Mouse (Mus musculus): ENCODE measurements at regions not wholly inside any gene's neighbourhood (a gene's known extent, or its start where the extent isn't known, plus 50 kb on each side); places are given as distances from the start of the nearest gene placed in this dataset.

DNA sequence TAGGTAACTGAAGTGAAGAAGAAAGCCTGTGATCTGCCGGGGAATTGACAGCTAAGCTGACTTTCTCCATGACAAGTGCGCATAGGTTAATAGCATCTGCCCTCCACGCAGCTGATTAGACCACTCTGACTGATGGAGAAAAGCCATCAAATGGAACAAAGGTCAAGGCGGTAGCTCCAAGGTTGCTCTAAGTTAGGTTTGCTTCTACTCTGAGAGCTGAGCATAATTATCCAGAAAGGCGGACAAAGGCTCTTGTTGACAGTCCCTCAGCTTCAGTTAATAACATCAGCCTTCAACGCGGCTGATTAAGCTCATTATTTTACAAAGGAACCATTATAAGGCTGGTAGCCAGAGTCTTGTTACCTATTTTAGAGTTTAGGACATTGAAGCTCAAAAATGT lies 54.0 kb upstream of the Enpep start:
- DNase-seq (ENCODE audit: low read depth), result no peak

DNA sequence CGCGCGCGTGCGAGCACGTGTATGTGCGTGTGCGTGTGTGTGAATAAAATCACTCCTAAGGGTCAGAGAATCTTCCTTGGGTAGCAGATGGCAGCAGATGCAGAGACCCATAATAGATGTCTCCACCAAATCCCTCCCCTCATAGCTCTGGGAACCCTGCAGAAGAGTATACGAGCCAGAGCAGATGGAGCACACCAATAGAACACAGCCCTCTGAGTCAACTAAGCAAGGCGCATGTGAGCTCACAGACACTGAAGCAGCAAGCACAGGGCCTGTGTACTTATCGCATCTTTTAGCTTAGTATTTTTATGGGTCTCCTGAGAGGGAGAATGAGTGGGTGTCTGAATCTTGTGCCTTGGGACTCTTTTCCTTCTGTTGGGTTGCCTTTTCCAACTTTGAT lies 58.0 kb upstream of the Enpep start:
- no peak for DNase-seq (ENCODE audit: low read depth)

DNA sequence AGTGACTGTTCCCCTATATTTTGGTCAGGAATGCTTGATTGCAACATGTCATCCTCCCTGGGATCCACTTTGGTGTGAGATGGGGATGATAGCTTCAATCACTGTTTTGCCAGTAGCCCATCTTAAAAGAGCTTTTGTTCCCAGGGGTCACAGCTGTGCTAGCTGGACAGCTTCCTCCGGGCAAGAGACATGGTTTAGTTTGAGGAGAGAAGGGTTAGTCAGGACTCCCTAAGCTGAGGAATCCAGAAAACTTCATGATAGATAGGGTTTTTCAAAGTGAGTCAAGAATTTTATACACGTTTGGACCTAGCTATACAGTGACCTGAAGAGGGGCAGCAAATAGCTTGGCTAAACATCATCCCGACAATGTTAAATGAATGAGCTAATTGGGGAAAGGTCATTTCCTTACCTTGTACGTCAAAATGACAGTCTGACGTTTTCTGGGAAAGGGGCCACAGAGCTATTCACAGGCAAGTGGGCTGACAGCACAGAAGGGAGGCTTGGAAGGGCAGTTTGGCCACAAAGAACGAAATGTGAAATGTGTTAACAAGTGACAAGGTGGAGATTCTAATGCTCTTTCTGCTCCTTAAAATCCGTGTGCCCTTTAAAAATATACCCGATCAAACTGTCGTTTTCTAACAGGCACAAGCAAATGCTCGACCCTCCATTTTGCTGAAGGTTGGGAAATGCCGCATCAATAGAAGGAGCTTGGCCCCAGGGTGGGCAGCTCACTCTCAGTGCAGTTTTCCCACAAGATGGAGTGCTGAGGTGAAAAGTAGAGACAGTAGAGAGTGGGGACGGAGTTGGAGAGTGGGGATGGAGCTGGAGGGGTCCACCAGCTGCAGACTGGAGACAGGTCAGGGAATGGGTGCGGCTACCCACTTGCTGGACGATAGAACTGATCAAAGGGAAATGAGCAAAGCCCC lies 59.6 kb upstream of the Enpep start:
- DNase-seq (ENCODE audit: low read depth), result no peak

DNA sequence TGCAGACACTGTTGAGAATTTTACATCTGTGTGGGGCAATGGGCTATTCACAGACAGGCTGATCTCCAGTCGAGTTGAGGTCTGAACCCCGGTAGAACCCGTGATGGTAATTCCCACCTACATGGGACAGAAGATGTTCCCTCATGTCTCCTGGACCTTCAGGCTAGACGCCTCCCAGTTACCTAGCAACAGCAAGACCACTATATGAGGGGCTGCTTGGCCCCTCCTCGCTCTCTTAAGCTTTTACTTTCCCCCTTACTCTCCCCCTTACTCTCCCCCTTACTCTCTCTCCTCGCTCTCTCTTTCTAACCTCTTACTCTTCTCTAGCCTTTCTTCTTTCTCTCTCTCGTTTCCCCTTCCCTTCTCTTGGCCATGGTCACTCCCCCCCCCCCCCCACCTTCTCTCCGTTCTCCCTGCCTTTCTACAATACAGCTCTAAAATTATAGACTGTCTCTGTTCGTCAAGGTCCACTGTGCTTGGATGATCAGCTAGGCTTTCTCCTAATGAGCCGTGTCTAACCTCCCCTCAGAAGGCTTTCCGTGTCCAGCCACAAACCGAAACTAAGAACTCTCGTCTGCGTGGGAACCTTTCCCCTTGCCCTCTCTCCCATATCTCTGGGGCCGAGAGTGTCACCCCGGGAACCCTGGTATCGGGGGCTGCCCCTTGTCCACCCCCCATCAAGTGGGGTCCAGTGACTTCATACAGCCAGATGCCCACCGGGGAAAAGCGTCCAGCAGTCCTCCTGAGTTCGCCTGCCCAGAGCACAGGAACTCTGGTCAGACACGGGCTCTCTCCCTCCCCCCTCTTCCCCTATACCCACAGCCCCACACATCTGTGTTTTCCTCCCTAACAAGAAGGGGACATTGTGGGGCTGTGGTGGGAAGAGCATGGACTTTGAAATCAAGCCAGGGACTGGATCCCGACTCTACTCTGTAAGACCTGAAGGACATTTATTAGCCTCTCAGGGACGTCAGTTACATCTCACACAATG lies 60.6 kb upstream of the Enpep start:
- DNase-seq (ENCODE audit: low read depth), result no peak

DNA sequence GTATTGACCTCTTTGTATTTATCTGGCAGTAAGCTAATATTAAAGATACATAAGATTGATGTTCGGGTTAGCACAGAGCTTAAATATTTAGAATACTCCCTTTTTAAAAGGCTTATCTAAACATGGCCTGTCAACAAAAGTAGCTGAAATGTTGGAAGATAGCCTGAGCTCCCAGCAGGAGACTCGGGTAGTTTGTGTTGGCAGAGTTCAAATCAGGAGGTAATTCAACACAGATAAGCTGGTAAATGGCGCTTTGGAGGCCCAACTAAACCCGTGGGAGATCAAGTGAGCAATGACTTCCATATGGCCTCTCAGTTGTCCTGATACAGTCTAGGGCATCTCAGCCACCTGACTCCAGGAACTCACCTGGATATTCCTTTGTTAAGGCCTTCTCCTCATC lies 65.0 kb upstream of the Enpep start:
- no peak for DNase-seq (ENCODE audit: low read depth)

DNA sequence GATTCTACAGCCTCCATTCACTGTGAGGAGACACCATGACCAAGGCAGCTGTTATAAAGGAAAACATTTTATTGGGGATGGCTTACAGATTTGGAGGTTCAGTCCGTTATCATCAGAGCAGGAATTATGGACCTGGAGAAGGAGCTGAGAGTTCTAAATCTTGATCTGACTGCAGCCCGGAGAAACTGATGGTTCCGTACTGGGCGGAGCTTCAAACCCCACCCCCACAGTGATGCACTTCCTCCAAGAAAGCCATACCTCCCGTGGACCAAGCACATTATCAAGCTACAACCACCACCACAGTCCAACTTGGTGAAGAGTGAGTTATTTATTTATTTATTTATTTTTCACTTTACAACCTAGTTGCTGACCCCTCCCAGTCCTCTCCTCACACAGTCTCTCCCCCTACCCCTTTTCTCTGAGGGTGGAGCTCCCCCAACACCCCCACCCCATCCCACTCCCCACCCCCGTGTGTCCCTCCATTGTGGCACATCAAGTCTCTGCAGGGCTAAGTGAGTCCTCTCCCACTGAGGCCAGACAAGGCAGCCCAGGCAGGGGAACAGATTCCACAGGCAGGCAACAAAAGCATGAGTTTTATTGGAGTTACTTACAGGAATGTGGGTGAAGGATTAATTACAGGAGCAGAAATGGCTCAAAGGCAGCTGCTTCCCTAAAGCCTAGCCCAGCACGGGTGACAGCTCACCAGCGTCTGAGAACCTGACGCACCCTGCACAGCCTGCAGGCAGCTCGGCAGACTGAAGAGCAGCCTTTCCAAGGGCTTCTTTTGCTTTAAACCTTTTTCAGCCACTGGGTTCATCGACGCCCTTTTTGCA lies 67.8 kb upstream of the Enpep start:
- no peak for DNase-seq (ENCODE audit: low read depth)

DNA sequence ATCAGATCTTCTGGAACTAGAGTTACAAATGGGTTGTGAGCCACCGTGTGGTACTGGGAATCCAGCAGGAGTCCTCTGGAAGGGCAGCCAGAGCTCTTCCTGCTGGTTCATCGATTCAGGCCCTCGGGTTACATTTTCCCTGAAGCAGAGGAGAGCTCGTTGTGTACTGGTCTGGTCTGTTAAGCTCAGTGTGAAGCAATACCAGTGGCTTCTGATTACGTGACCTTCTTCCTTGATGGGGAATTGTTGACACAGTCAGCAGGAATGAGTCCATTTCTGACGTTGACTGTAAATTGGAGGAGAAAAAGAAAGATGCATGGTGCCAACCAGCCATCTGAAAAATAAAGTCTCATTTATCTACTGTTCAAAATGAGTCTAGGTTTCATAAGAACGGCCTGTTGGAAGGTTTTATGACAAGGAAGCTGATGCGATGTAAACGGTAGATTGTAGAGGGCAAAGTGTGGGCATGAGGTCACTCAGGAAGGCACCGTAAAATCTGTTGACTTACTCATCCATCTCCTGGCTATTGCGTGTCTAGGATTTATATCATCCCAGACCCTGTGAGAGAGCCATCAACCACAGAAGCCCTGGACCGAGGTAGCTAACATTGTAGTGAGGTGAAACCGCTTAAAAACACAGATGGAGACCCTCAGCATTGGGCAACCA lies 79.0 kb upstream of the Enpep start:
- no peak for DNase-seq (ENCODE audit: low read depth)

DNA sequence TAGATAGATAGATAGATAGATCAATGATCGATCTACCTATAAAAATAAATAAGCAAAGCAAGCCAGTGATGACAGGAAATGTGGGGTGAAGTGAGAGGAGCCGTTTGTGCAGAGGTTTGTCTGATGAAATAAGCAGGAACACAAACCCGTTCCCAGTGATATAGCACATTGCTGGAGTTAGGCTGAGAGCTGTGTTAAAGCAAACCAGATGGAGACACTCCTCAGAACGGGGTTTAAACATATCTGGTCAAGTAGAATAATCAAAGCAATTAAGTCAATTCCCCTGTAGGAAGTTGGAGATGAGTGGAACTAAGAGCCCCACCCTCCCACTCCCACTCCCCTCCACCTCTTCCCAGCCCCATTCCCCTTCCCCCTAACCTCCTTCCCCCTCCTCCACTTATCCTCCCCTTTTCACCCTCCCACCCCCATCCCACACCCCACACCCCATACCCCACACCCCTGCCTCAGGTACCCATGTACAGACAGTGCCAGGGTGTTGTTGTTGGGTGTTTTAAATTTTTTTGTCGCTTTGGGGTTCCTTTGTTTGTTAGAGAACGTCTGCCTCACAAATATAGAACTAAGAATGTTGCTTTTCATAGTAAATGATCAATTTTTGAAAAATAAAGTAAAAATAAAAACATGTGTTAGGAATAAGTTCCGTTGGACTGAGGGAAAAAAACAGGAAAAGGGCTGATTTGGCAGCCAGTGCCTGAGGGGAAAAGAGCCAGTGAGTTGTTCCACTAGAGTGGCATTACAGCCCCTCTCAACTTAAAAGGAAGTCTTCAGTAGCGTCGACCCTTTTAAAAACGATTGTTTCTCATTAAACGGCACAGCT lies 79.8 kb upstream of the Enpep start:
- DNase-seq (ENCODE audit: low read depth), result no peak

DNA sequence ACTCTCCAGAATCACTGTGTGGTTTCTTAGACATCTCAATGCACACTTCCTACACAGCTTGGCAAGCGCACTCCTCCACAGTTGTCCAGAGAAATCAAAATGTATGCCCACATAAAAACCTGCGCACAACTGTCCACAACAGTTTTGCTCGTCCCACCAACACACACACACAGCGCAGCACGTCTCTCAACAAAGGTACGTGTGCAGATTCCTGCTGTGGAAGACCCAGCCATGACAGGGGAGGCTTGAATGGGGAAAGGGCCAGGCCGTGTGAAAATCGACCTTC lies 80.4 kb upstream of the Enpep start:
- DNase-seq (ENCODE audit: low read depth), result no peak

DNA sequence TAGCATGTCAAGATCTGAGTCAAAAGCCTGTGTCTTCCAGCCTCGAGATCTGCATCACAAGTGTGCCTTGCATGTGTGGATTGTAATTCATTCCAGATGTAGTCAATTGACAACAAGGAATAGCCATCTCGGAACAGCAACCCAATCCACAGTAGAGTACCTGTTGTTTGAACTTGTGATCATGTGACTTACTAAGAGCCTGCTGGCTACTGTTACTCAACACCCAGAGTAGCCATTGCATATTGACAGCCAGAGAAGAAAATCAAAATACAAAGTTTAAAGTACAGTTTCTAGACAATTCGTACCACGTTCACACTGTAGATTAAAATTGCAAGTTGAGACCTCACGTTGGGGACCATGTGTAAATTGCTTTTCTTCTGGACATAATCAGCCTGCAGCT lies 83.1 kb upstream of the Enpep start:
- no peak for DNase-seq (ENCODE audit: low read depth)

DNA sequence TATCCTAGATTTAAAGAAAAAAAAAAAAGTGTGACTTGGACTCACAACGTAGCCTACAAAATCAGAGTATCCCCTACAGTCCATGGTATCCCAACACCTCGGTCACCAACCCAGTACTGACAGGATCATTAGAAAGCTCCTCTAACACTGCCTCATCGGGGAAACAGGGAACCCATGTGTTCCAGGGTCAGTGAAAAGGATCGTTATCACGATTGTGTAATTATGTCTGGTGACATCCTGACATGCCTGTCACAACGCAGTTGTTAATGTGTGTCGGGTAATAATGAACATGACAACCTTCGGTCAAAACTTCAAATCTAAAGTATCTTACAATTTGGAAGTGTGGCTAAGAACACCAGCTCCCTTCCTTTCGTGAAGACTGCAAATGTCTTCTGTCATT lies 83.8 kb upstream of the Enpep start:
- DNase-seq (ENCODE audit: low read depth), result no peak

DNA sequence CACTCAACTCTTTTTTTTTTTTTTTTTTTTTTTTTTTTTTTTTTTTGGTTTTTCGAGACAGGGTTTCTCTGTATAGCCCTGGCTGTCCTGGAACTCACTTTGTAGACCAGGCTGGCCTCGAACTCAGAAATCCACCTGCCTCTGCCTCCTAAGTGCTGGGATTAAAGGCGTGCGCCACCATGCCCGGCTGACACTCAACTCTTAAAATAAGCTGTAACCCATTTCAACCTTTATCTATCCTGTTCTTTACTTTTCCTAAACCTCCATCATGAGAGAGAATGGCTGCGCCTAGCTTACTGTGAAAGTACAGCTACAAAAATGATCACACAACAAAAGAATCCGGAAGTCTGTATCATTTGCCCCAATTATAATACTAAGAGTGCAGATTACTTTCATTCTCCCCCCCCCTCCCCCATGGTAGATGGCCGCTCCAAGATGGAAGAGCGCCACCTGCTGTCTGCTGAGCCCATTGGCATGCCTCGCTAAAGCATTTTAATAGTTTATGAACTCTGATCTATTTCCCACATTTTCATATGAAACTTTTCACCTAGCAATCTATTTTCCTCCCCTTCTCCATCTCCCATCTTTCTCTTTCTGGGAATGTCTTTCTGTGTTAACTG lies 89.2 kb upstream of the Enpep start:
- DNase-seq (ENCODE audit: low read depth), result peak; percentile 83

DNA sequence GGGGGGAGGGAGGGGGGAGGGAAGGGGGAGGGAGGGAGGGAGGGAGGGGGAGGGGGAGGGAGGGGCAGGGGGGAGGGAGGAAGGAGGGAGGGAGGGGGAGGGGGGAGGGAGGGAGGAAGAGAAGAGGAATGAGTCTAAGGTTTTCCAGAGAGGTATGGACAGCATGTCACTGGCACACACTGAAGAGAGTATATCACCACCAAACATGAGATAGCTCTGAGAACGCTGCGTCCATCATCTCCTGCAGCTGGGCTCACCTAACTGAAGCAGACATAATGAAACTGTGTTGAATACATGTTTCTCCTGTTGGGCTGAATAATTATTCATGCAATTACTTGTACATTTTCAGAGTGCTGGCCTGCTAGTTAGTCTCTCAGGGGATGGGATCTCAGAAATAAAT lies 96.2 kb upstream of the Enpep start:
- no peak for DNase-seq (ENCODE audit: low read depth)

DNA sequence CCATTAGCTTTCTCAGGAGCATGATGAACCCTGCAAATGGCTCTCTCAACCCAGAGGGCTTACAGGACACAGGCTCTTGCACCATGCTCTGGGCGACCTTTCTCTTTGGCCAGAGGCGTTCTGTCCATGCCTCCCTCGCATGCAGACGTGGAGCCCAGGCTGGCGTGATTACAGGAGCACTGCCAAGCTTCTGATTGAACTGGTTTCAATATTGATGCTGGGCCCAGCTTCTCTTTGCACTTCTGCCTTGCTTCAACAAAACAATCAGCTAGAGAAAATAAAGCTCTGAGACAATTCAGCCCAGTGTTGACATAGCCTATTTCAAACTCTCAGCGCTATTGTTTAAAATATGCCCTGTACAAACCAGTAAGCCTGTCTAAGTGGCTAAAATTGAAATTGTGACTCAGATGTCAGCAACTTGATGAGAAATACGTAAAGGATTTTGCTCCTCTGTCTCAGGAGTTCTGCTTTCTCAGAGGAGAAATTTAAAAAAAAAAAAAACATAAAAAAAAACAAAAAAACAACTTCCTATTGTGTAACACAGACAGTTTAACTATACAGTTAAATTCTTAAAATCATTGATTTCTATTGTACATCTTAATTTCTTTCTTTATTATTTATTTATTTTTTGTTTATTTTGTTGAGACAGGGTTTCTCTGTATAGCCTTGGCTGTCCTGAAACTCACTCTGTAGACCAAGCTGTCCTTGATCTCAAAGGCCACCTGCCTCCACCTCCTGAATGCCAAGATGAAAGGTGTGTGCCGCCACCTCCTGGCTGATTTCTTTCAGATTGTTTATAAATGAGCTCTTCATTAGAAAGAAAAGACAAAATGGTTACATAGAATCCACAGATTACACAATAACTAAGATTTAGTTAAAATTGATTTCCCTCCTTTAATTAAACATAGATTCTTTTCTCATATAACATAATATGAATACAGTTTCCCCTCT lies 96.9 kb upstream of the Enpep start:
- DNase-seq (ENCODE audit: low read depth), result peak; percentile 29

DNA sequence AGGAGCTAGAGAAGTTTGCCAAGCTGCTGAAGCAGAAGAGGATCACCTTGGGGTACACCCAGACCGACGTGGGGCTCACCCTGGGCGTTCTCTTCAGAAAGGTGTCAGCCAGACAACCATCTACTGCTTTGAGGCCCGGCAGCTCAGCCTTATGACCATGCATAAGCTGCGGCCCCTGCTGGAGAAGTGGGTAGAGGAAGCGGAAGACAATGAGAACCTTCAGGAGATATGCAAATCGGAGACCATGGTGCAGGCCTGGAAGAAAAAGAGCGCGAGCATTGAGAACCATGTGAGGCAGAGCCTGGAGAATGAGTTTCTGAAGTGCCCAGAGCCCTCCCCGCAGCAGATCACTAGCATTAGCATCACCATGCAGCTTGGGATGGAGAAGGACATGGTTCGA lies 98.1 kb upstream of the Elovl6 start:
- DNase-seq (ENCODE audit: low read depth), result no peak

DNA sequence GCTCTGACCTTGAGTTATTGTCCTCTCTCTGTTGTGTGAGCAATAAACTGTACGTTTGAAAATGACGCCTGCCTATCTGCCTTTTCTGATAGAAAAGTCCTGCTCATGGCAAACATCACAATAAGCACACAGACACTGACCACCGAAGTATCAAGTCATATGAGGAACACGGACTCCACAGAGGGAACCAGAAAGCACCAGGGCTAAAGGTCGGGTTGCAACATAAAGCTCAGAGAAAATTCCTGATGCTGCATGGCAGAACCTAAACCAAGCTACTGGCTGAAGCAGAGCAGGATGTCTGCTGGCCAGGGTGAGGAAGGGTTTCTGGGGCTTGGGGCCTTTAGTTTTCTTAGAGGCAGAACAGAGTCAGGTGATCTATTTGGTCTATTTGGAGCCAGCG lies 94.5 kb upstream of the Elovl6 start:
- no peak for DNase-seq (ENCODE audit: low read depth)

DNA sequence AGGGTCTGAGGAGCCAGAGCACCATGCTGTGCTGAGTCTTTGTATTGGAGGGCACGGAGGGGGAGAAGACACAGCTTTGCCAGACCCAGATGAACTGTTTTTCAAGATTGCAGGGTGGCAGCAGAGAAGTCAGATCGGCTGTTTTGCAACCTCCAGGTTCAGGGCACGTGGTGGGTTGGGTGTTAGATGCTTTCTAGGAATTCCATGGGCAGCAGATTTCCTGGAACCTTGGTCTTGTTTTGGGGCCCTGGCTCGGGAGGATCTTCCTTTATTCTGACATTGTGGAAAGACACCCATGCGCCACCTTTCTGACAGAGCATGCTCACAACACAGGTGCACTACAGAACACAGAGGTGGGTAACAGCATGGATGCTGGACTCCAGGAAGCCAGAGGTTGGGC lies 89.4 kb upstream of the Elovl6 start:
- DNase-seq (ENCODE audit: low read depth), result no peak

DNA sequence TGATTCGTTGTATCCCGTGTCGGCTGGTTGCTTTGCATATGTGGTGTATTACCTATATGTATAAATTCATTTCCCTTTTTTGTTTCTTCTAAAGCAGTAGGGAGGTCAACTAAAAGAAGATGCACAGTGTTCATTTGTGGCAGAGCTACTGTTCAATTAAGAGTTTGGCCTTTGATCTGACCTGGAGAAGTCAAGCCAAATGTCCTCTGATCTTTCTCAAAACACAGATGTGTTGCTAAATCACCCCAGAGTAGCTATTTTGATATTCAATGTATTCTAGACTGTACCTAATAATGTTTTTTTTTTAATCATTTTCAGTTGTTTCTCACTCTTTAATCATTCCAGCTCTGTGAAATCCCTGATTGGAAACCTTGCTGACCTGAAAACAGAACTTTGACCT lies 87.9 kb upstream of the Elovl6 start:
- no peak for DNase-seq (ENCODE audit: low read depth)

DNA sequence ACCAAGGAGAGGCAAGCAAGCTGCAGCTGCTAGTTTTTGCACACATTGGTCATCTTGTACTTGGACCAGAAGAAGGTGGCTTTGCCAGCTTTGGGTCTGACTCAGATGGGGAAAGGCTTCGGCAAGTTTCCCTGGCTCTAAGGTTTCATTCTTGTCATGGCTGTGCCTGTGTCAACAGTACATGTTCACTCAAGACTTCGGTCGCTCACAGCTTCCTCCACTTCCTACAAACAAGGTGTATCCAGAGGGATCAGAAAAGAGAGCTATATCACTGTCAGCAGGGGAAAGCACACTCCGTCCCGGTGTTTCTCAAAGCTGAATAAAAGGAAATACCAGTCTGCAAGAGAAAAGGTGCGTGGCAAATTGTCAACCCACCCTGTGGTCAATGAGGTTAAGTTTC lies 86.2 kb upstream of the Elovl6 start:
- DNase-seq (ENCODE audit: low read depth), result no peak

Data from induced T-regulatory cell, adult 2 months (primary cell).